Mouse (Mus musculus) thymus, postnatal 14 days (tissue): Measurements from ENCODE around the gene Emx2.

Source experiments
- DNase-seq: peaks from one replicate; pipeline ENCODE4 v3.0.0; 2021

Emx2 gene

DNA sequence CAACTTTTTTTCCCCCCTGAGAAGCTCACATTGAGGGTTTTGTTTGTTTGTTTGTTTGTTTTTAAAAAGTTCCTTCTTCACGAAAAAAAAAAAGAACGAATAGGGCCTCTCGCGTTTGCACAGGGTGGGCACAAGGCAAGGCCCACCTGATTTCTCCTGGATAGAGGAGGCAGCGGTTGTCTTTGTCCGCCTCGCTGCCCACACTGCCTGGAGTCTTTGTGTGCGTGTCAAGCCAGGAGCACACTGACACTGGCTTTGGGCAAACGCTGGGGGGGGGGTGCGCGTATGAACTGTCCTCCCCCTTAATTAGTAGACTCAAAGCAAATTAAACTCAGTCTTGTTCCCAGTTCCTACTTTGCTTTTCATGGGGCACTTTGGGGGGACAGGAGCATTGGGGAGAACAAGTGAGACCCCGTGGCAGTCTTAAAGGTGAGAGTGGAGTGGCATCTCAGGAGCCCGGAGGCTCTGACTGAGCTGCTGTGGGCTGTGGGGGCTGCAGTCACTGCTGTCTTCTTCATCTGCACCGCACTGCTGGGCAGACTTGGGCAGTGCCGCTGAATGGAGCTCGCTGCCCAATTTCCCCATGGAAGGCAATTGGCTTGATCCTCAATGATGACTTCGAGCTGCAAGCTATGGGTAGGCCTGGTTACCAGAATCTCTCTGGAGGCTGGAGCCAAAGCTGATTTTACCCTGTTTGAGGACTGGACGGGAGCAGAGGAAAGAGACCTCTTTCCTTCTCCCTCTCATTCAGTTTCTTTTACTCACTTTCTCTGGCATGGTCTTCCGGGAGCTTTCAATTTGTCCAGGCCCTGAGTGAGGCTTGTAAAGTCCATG lies 4.5 kb downstream of the Emx2 start:
- no peak for DNase-seq

DNA sequence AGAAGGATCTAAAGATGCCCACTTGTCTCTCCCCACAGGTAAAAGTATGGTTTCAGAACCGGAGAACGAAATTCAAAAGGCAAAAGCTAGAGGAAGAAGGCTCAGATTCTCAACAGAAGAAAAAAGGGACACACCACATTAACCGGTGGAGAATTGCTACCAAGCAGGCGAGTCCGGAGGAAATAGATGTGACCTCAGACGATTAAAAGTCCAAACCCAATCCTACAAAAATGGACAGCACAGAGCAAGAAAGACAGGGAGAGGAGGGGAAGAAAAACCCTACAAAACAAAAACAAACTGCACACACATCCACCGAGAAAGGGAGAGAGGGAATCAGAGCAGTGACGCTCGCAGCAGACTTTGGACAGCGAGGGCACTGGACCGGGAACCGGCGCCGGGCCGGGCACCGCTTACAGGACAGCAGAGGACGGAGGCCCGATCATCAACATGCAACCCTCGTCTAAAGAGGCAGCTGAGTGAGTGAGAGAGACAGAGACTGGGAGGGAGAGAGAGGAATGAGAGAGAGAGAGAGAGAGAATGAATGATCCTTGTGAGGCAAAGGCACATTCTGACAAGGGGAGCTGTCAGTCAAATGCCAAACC lies 5.8 kb downstream of the Emx2 start:
- DNase-seq: no peak

DNA sequence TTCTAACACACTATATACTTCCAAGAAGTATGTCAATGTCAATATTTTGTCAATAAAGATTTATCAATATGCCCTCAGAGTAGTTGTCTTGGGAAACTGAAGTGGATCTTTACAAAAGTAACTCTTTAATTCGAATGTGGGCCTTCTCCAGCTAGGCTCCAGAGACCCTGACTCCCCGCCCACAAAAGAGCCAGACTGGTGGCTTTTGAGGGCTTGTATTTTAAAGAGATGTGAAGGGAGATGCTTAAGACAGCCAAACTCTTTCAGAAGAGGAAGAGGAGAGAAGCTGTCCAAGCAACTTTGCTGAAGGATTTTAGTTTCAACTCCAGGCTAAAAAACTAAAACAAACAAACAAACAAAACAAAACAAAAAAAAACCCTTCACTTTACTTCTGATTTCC lies 7.1 kb downstream of the Emx2 start:
- DNase-seq: no peak

DNA sequence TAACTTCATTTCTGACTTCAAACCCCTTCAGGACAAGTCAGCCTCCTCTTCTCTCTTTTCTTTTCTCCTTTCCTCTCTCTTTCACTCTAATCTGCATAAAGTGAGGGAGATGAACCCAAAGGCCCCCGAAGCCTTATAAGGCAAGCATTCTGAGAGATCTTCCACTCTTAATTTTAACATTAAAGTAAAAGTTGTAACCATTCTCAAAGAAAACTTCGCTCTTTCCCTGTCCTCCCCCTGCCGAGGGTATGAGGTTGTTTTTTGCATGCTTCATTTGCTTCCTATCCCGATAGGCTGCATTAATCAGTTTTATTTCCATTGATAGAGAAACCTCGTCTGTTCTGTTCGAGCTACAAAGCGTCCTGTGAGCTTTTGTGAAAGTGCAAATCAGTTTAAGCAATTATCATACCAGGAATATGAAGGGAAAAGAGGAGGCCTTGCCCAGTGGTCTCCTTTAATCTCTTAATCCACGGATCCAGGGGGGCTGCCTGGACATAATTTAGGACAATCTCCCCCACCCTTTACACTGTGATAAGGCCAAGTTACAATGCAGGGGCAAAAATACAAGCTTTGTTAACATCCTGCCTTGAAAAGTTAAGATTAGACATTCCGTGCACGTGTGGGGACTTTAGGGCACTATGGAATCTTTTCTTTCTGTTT lies 7.7 kb downstream of the Emx2 start:
- DNase-seq: no peak

DNA sequence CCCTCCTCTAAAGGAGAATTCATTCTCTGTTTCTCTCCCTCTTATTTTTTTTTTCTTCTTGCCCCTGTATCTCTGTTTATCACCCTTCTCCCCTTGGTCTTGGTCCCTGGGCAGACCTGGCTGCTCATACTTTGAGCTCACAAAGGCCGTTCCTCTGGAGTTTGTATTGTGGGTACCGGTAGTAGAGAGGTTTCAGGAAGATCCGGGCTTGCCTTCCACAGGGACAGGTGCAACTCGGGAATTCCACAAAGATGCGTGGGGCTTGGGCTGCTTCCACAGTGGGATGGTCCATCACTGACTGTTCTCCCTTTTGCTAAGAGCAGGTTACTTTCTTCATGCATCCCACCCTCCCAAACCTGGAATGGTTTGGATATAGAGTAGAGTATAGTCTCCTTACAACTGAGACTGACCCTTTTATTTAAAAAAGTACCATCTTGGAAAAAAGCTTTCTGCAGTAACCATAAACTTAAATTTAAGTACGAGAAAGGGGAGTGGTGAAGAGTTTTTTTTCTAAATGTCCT lies 8.3 kb downstream of the Emx2 start:
- no peak for DNase-seq

DNA sequence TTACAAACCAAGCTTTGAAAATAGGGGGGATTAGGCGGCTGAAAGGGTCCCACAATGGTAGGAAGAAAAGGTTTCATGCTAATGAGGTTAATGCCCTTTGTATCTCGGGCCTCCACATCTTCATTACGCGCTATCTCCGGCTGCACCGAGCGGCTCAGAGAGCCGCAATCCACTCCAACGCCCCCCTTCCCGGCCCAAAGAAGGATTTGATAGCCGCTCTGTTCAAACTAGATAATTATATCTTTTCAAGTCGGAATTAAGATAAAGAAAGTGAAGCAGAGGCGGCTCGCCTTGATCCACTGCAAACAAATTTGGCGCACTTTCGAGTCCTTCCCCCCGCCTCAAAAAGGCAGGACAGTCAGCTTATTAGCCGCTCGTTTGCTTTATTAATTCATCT lies 8.8 kb downstream of the Emx2 start:
- no peak for DNase-seq

DNA sequence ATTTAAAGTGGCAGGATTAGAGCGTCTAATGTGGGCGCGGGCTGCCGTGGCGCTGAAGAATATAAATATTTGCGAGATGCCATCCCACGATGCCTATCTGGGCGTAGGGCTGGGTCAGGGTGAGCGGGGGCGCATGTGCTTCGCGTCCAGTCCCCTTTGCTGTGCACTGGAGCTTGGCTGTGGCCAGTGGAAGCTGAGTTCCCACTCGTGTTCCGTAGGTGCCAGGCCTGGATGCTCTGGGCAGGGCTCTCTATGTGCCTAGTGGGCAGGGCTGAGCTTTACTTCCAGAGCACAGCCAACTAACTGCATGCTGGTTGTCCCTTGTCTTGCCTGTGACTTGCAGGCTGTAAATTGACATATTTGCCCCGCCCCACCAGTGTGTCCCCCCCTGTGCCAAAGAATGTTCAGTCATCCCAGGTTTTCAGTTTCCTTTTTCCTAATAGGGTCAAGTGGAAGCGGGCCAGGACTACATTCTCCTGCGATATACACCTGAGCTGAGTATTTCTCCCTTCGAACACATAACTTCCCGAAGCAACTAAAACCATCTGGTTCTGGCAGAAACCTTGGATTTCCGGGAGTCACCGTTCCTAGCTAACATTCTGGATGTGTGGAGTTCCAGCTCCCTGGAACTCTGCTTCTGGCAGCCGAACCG lies 9.4 kb downstream of the Emx2 start:
- no peak for DNase-seq

DNA sequence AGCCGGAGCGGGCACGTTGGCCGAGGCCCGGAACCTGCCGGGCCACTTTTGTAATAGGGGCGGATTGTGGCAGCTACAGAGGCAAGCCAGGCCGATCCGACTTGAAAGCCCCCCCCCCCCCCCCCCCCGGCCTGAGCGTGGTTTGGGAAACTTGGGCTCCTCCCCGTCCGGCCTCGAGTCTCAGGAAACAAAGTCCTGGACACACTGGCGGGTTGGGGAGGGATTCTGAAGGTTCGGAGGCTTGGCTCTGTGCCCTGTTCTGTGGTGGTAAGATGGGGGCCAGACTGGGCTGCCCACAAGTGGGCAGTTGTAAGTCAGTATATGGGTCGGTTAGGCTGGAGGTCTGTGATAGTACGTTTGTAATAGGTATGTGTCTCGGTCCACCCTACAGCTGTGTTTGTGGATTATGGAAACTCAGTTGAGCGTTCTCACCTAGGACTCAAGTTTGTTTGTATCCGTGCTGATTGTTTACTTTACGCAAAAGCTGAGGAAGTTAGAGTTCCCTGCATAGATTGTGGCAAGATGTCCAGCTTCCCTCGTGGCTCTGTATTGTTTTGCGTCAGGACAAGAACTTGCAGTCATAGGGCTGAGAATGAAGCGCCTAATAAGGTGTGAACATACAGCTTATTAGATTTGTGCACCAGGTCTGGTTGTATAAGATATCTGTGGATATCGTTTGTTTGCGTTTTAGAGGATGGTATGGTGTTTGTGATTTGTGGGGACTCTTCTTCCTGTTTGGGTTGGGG lies 10.1 kb downstream of the Emx2 start:
- no peak for DNase-seq

DNA sequence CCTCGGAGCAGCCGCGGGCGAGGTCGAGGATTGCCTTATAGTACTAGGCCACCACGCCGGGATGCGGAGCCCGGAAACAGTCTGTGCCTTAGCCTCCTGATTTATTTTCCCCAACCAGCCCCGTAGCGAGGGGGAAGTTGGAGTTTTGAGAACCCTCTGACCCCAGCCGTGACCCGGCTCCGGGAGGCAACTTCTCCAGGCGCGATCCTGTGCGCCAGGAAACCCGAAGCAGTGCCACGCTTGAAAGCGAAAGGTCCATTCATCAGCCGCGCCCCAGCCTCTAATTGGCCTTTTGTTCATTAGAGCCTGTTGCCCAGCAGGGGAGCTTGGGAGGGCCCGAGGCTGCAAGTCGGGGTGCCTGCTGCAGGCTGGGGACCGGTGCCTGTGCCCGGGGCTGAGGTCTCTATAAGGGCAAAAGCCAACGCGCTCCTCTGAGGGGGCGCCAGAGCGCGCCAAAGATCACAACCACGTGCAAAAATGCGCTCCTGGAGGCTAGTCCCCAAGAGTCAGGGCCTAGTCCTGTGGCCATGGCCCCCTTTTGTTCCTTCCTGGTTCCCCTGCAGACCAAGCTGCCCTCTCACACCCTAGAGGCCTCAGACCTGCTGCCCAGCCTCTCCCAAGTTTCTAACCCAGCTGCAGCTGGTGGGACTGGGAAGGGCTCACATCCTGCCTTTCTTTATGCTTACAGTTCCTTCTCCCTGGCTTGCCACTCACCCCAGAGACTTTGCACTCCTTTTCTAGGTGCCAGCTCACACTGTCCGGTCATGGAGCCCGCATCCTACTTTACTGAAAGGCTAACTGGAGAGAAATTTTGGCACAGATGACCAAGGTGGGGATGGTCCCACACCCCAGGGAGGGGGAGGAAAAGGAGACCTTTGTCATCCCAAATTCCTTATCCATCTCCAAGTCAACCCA lies 11.1 kb downstream of the Emx2 start:
- peak; percentile 46 for DNase-seq

DNA sequence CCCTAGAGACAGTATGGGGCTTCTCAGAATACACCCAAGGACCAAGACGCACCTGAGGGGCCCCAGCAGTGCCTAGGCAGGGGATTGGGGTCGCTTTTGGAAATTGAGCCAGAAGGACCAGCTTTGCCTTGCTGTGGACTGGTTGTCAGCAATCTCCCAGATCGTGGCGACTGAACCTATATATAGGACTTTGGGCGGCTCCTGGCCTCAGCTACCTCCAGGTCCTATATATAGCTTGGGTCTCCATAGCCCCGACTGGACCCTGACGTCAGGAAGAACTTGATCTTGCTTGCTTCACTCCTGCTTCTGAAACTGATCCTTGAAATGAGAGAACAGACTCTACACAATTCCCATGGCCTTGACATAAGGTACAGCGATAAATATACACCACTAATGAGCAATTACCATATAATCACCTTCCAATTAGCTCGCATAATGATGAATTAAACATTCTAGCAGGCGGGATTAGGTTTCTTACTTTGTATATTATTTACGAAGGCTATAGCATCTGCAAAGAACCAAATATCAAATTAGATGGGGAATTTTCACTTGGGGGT lies 12.0 kb downstream of the Emx2 start:
- DNase-seq: no peak

DNA sequence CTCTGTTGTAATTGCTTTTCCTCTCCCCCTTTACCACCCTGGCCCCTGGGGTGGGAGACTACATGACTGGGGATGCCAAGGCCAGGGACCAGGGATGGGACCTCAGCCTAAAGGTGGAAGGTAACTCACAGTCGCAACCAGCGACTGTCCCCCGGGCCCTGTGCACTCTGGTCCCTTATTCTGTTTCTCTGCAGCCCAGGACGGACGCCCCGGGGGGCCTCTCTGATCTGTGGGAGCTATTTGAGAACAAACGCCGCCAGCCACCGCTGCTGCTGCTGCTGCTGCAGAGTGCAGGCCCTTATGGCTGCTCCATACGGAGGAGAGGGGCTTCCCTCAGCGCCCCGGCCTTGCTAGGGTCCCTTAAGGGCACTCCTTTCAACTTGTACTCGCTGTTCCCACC lies 12.7 kb downstream of the Emx2 start:
- no peak for DNase-seq

DNA sequence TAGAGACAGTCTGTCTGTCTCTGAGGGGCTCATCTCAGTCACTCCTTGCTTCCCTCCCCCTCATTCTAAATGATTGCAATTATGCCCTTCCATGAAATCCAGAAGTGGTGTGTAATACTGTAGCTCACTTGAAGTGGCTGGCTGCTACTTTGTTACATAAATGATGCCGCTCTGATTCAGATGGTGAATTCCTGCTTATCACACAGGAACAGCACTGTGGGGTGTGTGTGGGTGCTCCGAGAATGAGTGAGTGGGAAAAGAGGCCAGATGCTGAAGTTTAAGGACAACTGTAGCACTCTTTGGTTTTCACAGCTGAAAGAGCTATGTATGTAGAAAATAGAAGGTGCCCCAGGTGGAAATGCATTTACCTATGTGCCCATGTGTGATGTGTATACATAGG lies 14.7 kb downstream of the Emx2 start:
- DNase-seq: no peak

DNA sequence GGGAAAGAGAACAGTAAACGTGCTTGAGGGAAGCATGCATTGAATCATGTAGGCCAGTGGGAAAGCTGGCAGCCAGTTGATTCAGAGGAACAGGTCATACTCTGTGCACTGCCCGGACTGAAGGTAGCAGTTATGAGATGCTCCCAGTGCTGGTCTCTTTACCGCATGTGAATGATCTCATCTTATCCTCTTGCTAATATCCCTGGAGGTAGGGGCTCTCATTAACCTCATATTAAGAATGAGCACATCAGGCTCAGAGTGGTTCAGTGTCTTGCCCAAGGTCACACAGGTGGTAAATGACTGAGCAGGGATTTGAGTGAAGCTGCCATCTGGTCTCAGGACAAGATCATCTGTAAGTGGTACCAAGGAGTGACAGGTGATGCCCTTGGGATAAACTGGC lies 21.7 kb downstream of the Emx2 start:
- no peak for DNase-seq

DNA sequence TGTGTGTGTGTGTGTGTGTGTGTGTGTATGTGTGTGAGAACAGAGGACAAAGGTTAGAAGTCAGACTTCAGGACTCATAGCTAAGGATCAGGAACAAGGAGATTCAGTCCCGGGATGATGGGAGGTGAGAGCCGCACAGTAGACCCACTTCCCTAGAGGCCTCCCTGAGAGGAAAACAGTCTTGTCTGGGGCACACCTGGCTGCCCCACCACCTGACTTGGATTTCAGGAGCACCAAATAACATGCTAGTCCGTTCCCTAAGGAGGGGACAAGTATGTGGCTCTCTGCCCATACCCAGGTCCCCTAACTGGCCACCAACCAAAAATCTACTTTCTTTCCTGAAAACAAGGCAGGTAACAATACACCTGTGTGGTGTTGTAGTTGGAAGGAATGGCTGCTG lies 22.4 kb downstream of the Emx2 start:
- no peak for DNase-seq

DNA sequence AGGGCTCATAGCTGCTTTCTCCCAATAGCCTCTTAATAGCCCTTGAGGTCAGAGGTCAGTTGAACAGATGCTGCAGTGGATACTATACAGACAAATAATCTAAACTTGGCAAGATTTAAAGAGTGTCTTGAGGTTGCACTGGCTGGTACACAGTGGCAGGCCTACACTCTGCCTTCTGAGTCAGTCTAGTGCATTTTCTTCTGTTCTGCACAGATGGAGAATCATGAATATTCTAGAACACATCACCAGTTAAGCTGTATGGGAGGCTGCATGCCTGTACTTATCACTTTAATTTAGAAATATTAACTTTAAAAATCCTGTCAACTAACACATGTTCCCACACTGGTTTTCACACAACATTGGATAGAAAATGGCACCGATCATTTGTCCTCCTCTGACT lies 34.1 kb downstream of the Emx2 start:
- DNase-seq: no peak

DNA sequence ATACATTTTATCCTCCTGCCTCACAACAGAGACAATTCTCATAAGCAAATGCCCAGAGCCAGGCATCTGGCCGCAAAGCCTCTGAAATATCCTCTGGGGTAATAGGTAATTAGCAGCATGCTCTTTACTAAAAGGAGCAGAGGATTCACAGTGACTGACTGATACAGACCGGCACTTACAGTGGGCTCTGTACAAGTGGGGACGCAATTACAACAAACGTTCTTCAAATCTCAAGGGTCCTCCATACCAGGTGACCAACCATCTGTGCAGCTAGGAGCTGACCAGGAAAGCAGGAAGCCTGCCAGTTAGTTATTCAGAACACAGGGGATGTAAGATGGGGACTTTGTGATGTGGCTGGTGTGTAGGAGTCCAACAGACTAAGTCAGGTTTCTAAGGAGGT lies 38.7 kb downstream of the Emx2 start:
- no peak for DNase-seq

DNA sequence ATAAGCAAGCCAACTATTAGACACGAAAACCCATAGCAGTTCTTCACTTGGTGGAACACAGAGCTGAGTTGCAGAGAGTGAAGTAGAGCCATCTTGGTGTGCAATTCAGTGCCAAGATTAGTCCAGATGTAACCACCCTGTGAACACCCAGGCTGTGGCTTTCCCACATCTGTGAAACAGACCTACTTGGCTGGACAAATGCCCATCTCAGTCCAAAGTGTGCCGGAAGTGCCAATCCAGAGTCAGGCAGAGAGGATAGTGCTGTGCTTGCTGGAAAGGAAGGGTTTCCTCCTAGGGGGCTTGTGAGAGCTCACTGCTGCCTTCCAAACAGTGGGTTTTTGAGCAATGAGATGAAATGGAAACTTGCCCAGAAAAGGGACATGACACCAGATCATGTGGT lies 50.7 kb downstream of the Emx2 start:
- DNase-seq: no peak

DNA sequence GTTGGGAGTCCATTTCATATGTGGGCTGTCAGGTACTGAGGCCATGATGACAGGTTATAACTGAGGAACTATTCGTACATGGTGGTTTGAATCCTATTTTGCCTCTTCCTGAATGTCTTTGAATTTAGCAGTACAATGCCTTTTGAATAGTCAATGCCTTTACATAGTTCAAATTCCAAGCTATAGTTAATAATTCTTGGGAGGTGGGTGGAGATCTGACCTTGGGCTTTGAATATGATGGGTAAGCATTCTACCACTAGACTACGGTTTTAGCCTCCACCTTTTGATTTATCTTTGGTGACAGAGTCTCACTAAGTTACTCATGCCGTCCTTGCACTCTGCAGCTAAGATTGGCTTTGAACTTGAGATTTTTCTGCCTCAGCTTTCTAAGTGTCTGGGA lies 55.0 kb downstream of the Emx2 start:
- no peak for DNase-seq
